Mouse (Mus musculus): ENCODE results near the gene Apon. TPM values are rescaled to one million over a fixed set of nuclear protein-coding genes. Genes with fewer than 3 reads are reported as not detected.
"Not testable (repeated sequence)": the region's sequence is repeated elsewhere in the genome, so short reads cannot be mapped to it uniquely, and the experiment has no call there.

Gene Apon
- 0.27 and 0.33 TPM in 2 replicates for polyA plus RNA-seq (2015; fragmentation: Nextera tagmentation; extraction: Ambion mirVana)

GRCm38 (mm10) chr10:128253677-128254255 lies at the start of gene Apon:
Gene Apon (plus strand): TSS chr10:128254096.
- no peak for ATAC-seq
- no peaks in the 10 kb centered on the region for H3K4me1 ChIP-seq
- 91% methylated on average over 4 of the region's 4 CpGs for WGBS
- no peak within 1 kb of the TSS for H3K27ac ChIP-seq
- peaks cover 47% of the 10 kb centered on the region for H3K36me3 ChIP-seq (ENCODE audit: poor library complexity, severe bottlenecking)
- H3K4me3 ChIP-seq, result no peak within 1 kb of the TSS
- H3K4me2 ChIP-seq, result no peak within 1 kb of the TSS
- no peak within 1 kb of the TSS for H3K9ac ChIP-seq
- H3K27me3 ChIP-seq, result no peaks in the 10 kb centered on the region
- H3K9me3 ChIP-seq (replicated peaks), result no peaks in the 10 kb centered on the region

GRCm38 (mm10) chr10:128204941-128205340 lies 49.0 kb upstream of the Apon start:
- Histone ChIP-seq H3K9ac (no peak overlapping the region), H3K4me2 (no peak overlapping the region), H3K27ac (no peak overlapping the region), H3K9me3 (replicated peaks) (no peaks in the 10 kb centered on the region), H3K36me3 (ENCODE audit: poor library complexity, severe bottlenecking) (peaks cover 8% of the 10 kb centered on the region), H3K4me1 (no peaks in the 10 kb centered on the region), H3K4me3 (no peak overlapping the region), H3K27me3 (no peaks in the 10 kb centered on the region)
- 90% methylated on average over 15 of the region's 15 CpGs for WGBS
- ATAC-seq, result no peak

- Histone ChIP-seq H3K4me1 (peaks cover 12% of the 10 kb centered on the region), H3K4me3 (no peak overlapping the region), H3K27ac (no peak overlapping the region), H3K36me3 (ENCODE audit: poor library complexity, severe bottlenecking) (peaks cover 8% of the 10 kb centered on the region), H3K4me2 (no peak overlapping the region), H3K9ac (no peak overlapping the region), H3K27me3 (0 out of 2 replicates have a peak, but pooled peaks cover 3% of the 10 kb centered on the region), H3K9me3 (replicated peaks) (no peaks in the 10 kb centered on the region)
- no peak for ATAC-seq
- WGBS, result 95% methylated on average over 10 of the region's 10 CpGs
Observed at GRCm38 (mm10) chr10:128208326-128208725, 45.6 kb upstream of the Apon start.

GRCm38 (mm10) chr10:128209311-128210009 lies 44.4 kb upstream of the Apon start:
- Histone ChIP-seq H3K4me1 (peaks cover 12% of the 10 kb centered on the region), H3K4me3 (no peak overlapping the region), H3K4me2 (no peak overlapping the region), H3K9ac (no peak overlapping the region), H3K36me3 (ENCODE audit: poor library complexity, severe bottlenecking) (peaks cover 8% of the 10 kb centered on the region), H3K27me3 (peaks cover 12% of the 10 kb centered on the region), H3K9me3 (replicated peaks) (no peaks in the 10 kb centered on the region), H3K27ac (no peak overlapping the region)
- ATAC-seq, result no peak
- WGBS, result 94% methylated on average over 11 of the region's 11 CpGs

- Histone ChIP-seq H3K36me3 (ENCODE audit: poor library complexity, severe bottlenecking) (peaks cover 8% of the 10 kb centered on the region), H3K27ac (no peak overlapping the region), H3K9me3 (replicated peaks) (no peaks in the 10 kb centered on the region), H3K4me1 (peaks cover 12% of the 10 kb centered on the region), H3K4me3 (0 out of 2 replicates have a peak overlapping the region, but pooled peaks have one; percentile 64), H3K4me2 (peak overlapping the region; percentile 89; the same call in 1 of the 2 replicates), H3K27me3 (peaks cover 17% of the 10 kb centered on the region), H3K9ac (no peak overlapping the region)
- no peak for ATAC-seq
- WGBS, result 89% methylated on average over 2 of the region's 2 CpGs
Observed at GRCm38 (mm10) chr10:128210131-128210530, 43.8 kb upstream of the Apon start.

- Histone ChIP-seq H3K4me1 (peaks cover 12% of the 10 kb centered on the region), H3K9ac (peak overlapping the region; percentile 70), H3K4me2 (peak overlapping the region; percentile 89), H3K36me3 (ENCODE audit: poor library complexity, severe bottlenecking) (peaks cover 8% of the 10 kb centered on the region), H3K9me3 (replicated peaks) (no peaks in the 10 kb centered on the region), H3K27me3 (peaks cover 17% of the 10 kb centered on the region), H3K4me3 (peak overlapping the region; percentile 64), H3K27ac (no peak overlapping the region)
- WGBS, result 29% methylated on average over 14 of the region's 14 CpGs
- 0 out of 2 replicates have a peak, but pooled peaks have one; percentile 9 for ATAC-seq
Observed at GRCm38 (mm10) chr10:128210954-128211353, 42.9 kb upstream of the Apon start.

GRCm38 (mm10) chr10:128211390-128212108 lies 42.3 kb upstream of the Apon start, which contains the start of gene Spryd4:
Gene Spryd4 (minus strand): TSS chr10:128211807.
- no peaks in the 10 kb centered on the region for H3K9me3 ChIP-seq (replicated peaks)
- peak; percentile 98 for ATAC-seq
- peak within 1 kb of the TSS; percentile 89 for H3K4me2 ChIP-seq
- WGBS, result under 1% methylated on average over 30 of the region's 30 CpGs
- peaks cover 12% of the 10 kb centered on the region for H3K4me1 ChIP-seq
- H3K27ac ChIP-seq, result peak within 1 kb of the TSS; percentile 57; the same call in 1 of the 2 replicates
- peak within 1 kb of the TSS; percentile 70 for H3K9ac ChIP-seq
- peaks cover 3% of the 10 kb centered on the region for H3K36me3 ChIP-seq (ENCODE audit: poor library complexity, severe bottlenecking)
- H3K27me3 ChIP-seq, result peaks cover 17% of the 10 kb centered on the region
- peak within 1 kb of the TSS; percentile 64 for H3K4me3 ChIP-seq

- peaks cover 17% of the 10 kb centered on the region for H3K27me3 ChIP-seq
- no peaks in the 10 kb centered on the region for H3K36me3 ChIP-seq (ENCODE audit: poor library complexity, severe bottlenecking)
- WGBS, result 49% methylated on average over 6 of the region's 6 CpGs
- peaks cover 12% of the 10 kb centered on the region for H3K4me1 ChIP-seq
- H3K4me2 ChIP-seq, result peak overlapping the region; percentile 89
- peak overlapping the region; percentile 70; the same call in 1 of the 2 replicates for H3K9ac ChIP-seq
- ATAC-seq, result no peak
- peak overlapping the region; percentile 64 for H3K4me3 ChIP-seq
- peak overlapping the region; percentile 57; the same call in 1 of the 2 replicates for H3K27ac ChIP-seq
- H3K9me3 ChIP-seq (replicated peaks), result no peaks in the 10 kb centered on the region
Observed at GRCm38 (mm10) chr10:128212148-128212547, 41.7 kb upstream of the Apon start.

GRCm38 (mm10) chr10:128212871-128213323 lies 41.0 kb upstream of the Apon start:
- peak overlapping the region; percentile 23 for H3K4me3 ChIP-seq
- H3K4me1 ChIP-seq, result peaks cover 12% of the 10 kb centered on the region
- no peaks in the 10 kb centered on the region for H3K9me3 ChIP-seq (replicated peaks)
- WGBS, result under 1% methylated on average over 18 of the region's 18 CpGs
- H3K9ac ChIP-seq, result peak overlapping the region; percentile 47; the same call in 1 of the 2 replicates
- peaks cover 17% of the 10 kb centered on the region for H3K27me3 ChIP-seq
- H3K4me2 ChIP-seq, result peak overlapping the region; percentile 54
- no peaks in the 10 kb centered on the region for H3K36me3 ChIP-seq (ENCODE audit: poor library complexity, severe bottlenecking)
- peak; percentile 37; the same call in 1 of the 2 replicates for ATAC-seq
- no peak overlapping the region for H3K27ac ChIP-seq

- peaks cover 12% of the 10 kb centered on the region for H3K4me1 ChIP-seq
- ATAC-seq; H3K4me3 ChIP-seq; H3K9me3 ChIP-seq (replicated peaks); H3K4me2 ChIP-seq; H3K36me3 ChIP-seq (ENCODE audit: poor library complexity, severe bottlenecking); H3K27ac ChIP-seq; H3K9ac ChIP-seq: not testable (repeated sequence)
- WGBS, result 88% methylated on average over 4 of the region's 4 CpGs
- peaks cover 17% of the 10 kb centered on the region for H3K27me3 ChIP-seq
Observed at GRCm38 (mm10) chr10:128214112-128214511, 39.8 kb upstream of the Apon start.

GRCm38 (mm10) chr10:128214981-128215380 lies 38.9 kb upstream of the Apon start:
- H3K9ac ChIP-seq, result no peak overlapping the region
- no peak overlapping the region for H3K27ac ChIP-seq
- H3K36me3 ChIP-seq (ENCODE audit: poor library complexity, severe bottlenecking), result no peaks in the 10 kb centered on the region
- H3K4me2 ChIP-seq, result no peak overlapping the region
- WGBS, result 82% methylated on average over 5 of the region's 5 CpGs
- H3K9me3 ChIP-seq (replicated peaks), result no peaks in the 10 kb centered on the region
- ATAC-seq, result no peak
- peaks cover 17% of the 10 kb centered on the region for H3K27me3 ChIP-seq
- H3K4me3 ChIP-seq, result no peak overlapping the region
- peaks cover 12% of the 10 kb centered on the region for H3K4me1 ChIP-seq

Measured in forebrain, embryonic 13.5 days (tissue).